Mouse (Mus musculus) heart, postnatal 10 days (tissue): ENCODE results near the gene Gm20388. TPM values are rescaled to one million over a fixed set of nuclear protein-coding genes. Genes with fewer than 3 reads are reported as not detected.

ENCODE experiments used
- DNase-seq, 2 experiments: peaks; one replicate each; pipeline ENCODE4 v3.0.0; 2021
- intact Hi-C: fragments of 180-260 bp; cut with DNase I; formaldehyde crosslinking; loops from one replicate; pipeline ENCODE4 v1.15.1; 2025
- total RNA-seq, 2 experiments: library from RNA; stranded (reverse); gene quantifications; 2 replicates each; pipeline ENCODE4 v1.2.3; 2021

The Gm20388 gene
- total RNA-seq, 2 experiments from 2014 or later: 2.0 to 2.2 TPM

- DNase-seq: no peak
- intact Hi-C loops: loop anchor here (10.0 kb wide), 1 partner anchor 695 kb away; no protein-coding TSS in a partner anchor
Measured at GRCm38 (mm10) chr8:120819906-120820305, 909.3 kb downstream of the Gm20388 start.

GRCm38 (mm10) chr8:120821399-120822170 is 910.9 kb downstream of the Gm20388 start:
- intact Hi-C loops: loop anchor here (1.0 kb wide), 1 partner anchor 271 kb away; no protein-coding TSS in a partner anchor
- peak; percentile 65 to 81 for DNase-seq

GRCm38 (mm10) chr8:120823331-120823730 is 912.7 kb downstream of the Gm20388 start:
- DNase-seq: no peak
- intact Hi-C loops: no loop called here

GRCm38 (mm10) chr8:120823887-120824286 is 913.2 kb downstream of the Gm20388 start:
- intact Hi-C loops: no loop called here
- no peak for DNase-seq

GRCm38 (mm10) chr8:120824638-120825037 is 914.0 kb downstream of the Gm20388 start:
- DNase-seq: no peak
- intact Hi-C loops: no loop called here

GRCm38 (mm10) chr8:120828279-120828678 is 917.6 kb downstream of the Gm20388 start:
- DNase-seq: peak in 1 of 2 experiments; percentile 45

GRCm38 (mm10) chr8:120830661-120831060 is 920.0 kb downstream of the Gm20388 start:
- DNase-seq: no peak
- intact Hi-C loops: no loop called here

More at GRCm38 (mm10) chr8:120828279-120828678, 917.6 kb downstream of the Gm20388 start:
- intact Hi-C loops: no loop called here

GRCm38 (mm10) chr8:120832022-120832421 is 921.4 kb downstream of the Gm20388 start:
- intact Hi-C loops: no loop called here
- peak; percentile 32 to 46 for DNase-seq

GRCm38 (mm10) chr8:120833196-120833595 is 922.6 kb downstream of the Gm20388 start:
- intact Hi-C loops: no loop called here

GRCm38 (mm10) chr8:120839031-120839430 is 928.4 kb downstream of the Gm20388 start:
- intact Hi-C loops: no loop called here
- DNase-seq: no peak

More at GRCm38 (mm10) chr8:120833196-120833595, 922.6 kb downstream of the Gm20388 start:
- no peak for DNase-seq

- no peak for DNase-seq
- intact Hi-C loops: no loop called here
Measured at GRCm38 (mm10) chr8:120843084-120843483, 932.4 kb downstream of the Gm20388 start.

GRCm38 (mm10) chr8:120846018-120846417 is 935.4 kb downstream of the Gm20388 start:
- no peak for DNase-seq
- intact Hi-C loops: no loop called here

- intact Hi-C loops: no loop called here
- no peak for DNase-seq
Measured at GRCm38 (mm10) chr8:120847279-120847678, 936.6 kb downstream of the Gm20388 start.

- no peak for DNase-seq
Measured at GRCm38 (mm10) chr8:120847735-120848134, 937.1 kb downstream of the Gm20388 start.

GRCm38 (mm10) chr8:120848434-120848833 is 937.8 kb downstream of the Gm20388 start:
- no peak for DNase-seq
- intact Hi-C loops: no loop called here

More at GRCm38 (mm10) chr8:120847735-120848134, 937.1 kb downstream of the Gm20388 start:
- intact Hi-C loops: no loop called here

- no peak for DNase-seq
- intact Hi-C loops: no loop called here
Measured at GRCm38 (mm10) chr8:120851411-120851810, 940.8 kb downstream of the Gm20388 start.

- intact Hi-C loops: no loop called here
- DNase-seq: no peak
Measured at GRCm38 (mm10) chr8:120859881-120860280, 949.2 kb downstream of the Gm20388 start.

GRCm38 (mm10) chr8:120860423-120861126 is 949.9 kb downstream of the Gm20388 start:
- DNase-seq: peak in 1 of 2 experiments; percentile 16
- intact Hi-C loops: no loop called here

- intact Hi-C loops: loop anchor here (2.0 kb wide), 1 partner anchor 19 kb away; no protein-coding TSS in a partner anchor
- DNase-seq: peak in 1 of 2 experiments; percentile 22
Measured at GRCm38 (mm10) chr8:120863683-120864082, 953.0 kb downstream of the Gm20388 start.

- no peak for DNase-seq
- intact Hi-C loops: no loop called here
Measured at GRCm38 (mm10) chr8:120867386-120867785, 956.7 kb downstream of the Gm20388 start.

- DNase-seq: no peak
- intact Hi-C loops: no loop called here
Measured at GRCm38 (mm10) chr8:120872661-120873060, 962.0 kb downstream of the Gm20388 start.
